Mouse (Mus musculus): ENCODE measurements around the gene Prpf8. TPM values are rescaled to one million over a fixed set of nuclear protein-coding genes. Genes with fewer than 3 reads are reported as not detected.

Prpf8 gene
- polyA plus RNA-seq (2015; fragmentation: Nextera tagmentation; extraction: Ambion mirVana), result 25.8 and 28.0 TPM in 2 replicates

DNA sequence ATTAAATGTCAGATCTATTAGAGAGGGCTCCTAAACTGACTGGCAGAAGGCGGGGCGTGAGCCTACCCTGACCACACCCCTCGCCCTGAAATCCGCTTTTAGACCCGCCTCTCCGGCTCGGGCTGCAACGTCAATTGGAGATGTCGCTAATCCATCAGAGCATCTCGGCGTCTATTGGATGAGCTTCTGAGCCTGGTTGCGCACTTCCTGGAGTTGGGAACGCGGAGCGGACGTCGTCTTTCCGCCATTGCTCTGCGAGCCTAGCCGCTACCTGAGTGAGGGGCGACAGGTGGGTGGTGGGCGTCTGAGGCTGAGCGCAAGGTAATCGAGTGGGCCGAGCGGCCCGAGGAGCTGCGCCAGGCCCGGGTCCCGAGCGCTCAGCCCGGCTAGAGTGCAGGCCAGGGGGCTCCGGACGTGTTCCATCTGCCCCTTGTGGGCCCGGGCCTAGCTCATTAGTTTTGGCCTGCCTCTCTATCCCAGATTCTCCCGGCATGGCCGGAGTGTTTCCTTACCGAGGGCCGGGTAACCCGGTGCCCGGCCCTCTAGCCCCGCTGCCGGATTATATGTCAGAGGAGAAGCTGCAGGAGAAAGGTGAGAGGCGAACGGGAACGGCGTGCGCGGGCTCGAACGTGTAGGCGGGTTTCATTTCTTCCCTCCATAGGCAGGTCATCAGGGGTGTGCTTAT lies at the start of gene Prpf8:
Prpf8 (plus strand) TSS at position 216 of the 685 bp plus-strand sequence.
- Histone ChIP-seq H3K4me1 (replicated peaks) (peaks cover 22% of the 10 kb centered on the region), H3K4me2 (peak within 1 kb of the TSS; percentile 87), H3K27me3 (peaks cover 15% of the 10 kb centered on the region), H3K36me3 (replicated peaks) (peaks cover 37% of the 10 kb centered on the region), H3K9ac (peak within 1 kb of the TSS; percentile 92), H3K4me3 (replicated peaks) (peak within 1 kb of the TSS; percentile 93), H3K9me3 (replicated peaks) (no peaks in the 10 kb centered on the region), H3K27ac (replicated peaks) (peak within 1 kb of the TSS; percentile 81)
- peak; percentile 99 for ATAC-seq (ENCODE audit: insufficient read depth)
- under 1% methylated on average over 52 of the region's 52 CpGs for WGBS (ENCODE audit: insufficient replicate concordance)

GRCm38 (mm10) chr11:75438194-75438593 lies 48.4 kb upstream of the Prpf8 start:
- WGBS (ENCODE audit: insufficient replicate concordance), result 67% methylated on average over 13 of the region's 13 CpGs
- Histone ChIP-seq H3K4me1 (replicated peaks) (peaks cover 22% of the 10 kb centered on the region), H3K27ac (replicated peaks) (peak overlapping the region; percentile 74), H3K27me3 (no peaks in the 10 kb centered on the region), H3K4me3 (replicated peaks) (peak overlapping the region; percentile 43), H3K9me3 (replicated peaks) (0 out of 2 replicates have a peak, but pooled peaks cover 4% of the 10 kb centered on the region), H3K4me2 (peak overlapping the region; percentile 27; the same call in 1 of the 2 replicates), H3K36me3 (replicated peaks) (peaks cover 64% of the 10 kb centered on the region), H3K9ac (0 out of 2 replicates have a peak overlapping the region, but pooled peaks have one; percentile 15)
- no peak for ATAC-seq (ENCODE audit: insufficient read depth)

DNA sequence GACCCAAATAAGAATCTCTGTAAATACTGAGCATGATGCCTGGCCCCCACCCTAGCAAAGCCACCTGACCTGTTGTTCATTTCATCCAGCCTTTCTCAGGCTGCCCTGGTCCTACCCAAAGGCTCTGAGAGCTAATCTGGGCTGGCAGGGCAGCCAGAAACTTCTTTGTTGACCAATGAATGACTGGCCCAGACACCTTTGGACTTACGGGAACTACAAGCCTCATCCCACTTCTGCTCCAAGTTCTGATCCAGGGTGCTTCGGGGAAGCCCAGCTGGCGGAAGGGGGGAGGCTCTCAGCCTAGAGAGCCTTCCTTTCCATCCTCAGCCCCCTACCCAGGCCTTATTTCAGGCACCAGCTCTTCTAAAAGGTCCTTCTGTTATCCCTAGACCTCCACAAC lies 47.8 kb upstream of the Prpf8 start:
- Histone ChIP-seq H3K9me3 (replicated peaks) (0 out of 2 replicates have a peak, but pooled peaks cover 4% of the 10 kb centered on the region), H3K4me3 (replicated peaks) (peak overlapping the region; percentile 43), H3K36me3 (replicated peaks) (peaks cover 65% of the 10 kb centered on the region), H3K9ac (peak overlapping the region; percentile 35), H3K27ac (replicated peaks) (peak overlapping the region; percentile 74), H3K27me3 (no peaks in the 10 kb centered on the region), H3K4me1 (replicated peaks) (peaks cover 22% of the 10 kb centered on the region), H3K4me2 (peak overlapping the region; percentile 10; the same call in 1 of the 2 replicates)
- ATAC-seq (ENCODE audit: insufficient read depth), result 0 out of 2 replicates have a peak, but pooled peaks have one; percentile 3
- 73% methylated on average over 3 of the region's 3 CpGs for WGBS (ENCODE audit: insufficient replicate concordance)

DNA sequence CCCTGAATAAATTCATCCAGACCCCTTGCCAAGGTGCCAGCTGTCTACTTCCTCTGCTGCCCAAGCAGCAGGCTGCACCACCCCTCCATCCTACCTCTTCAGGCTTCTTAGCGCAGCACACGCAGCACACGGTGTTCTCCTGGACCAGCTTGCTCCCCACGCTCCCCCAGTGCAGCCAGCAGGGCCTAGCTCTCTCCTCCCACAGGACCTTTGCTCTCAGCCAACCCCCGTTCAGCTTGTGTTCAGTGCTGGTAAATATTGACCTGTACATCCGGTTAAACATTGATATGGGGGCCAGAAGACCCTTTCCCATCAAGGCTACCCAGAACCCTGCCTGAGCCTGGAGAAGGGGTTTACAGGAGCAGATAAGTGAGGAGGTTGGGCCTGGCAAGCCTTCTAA lies 47.3 kb upstream of the Prpf8 start, which contains the start of gene Serpinf2:
Serpinf2 (minus strand) TSS at position 229 of the 400 bp plus-strand sequence.
- Histone ChIP-seq H3K4me2 (peak within 1 kb of the TSS; percentile 10; the same call in 1 of the 2 replicates), H3K27ac (replicated peaks) (peak within 1 kb of the TSS; percentile 74)
- peak; percentile 63 for ATAC-seq (ENCODE audit: insufficient read depth)

GRCm38 (mm10) chr11:75439951-75440350 lies 46.7 kb upstream of the Prpf8 start:
- H3K9me3 ChIP-seq (replicated peaks), result no peaks in the 10 kb centered on the region
- no peak for ATAC-seq (ENCODE audit: insufficient read depth)
- H3K4me3 ChIP-seq (replicated peaks), result no peak overlapping the region
- no peaks in the 10 kb centered on the region for H3K27me3 ChIP-seq
- no peak overlapping the region for H3K9ac ChIP-seq
- H3K4me2 ChIP-seq, result no peak overlapping the region
- peaks cover 34% of the 10 kb centered on the region for H3K4me1 ChIP-seq (replicated peaks)
- WGBS (ENCODE audit: insufficient replicate concordance), result 64% methylated on average over 3 of the region's 3 CpGs
- peaks cover 67% of the 10 kb centered on the region for H3K36me3 ChIP-seq (replicated peaks)
- H3K27ac ChIP-seq (replicated peaks), result peak overlapping the region; percentile 70

More for the DNA sequence above, 47.3 kb upstream of the Prpf8 start, which contains the start of gene Serpinf2:
- H3K9ac ChIP-seq, result peak within 1 kb of the TSS; percentile 35
- no peaks in the 10 kb centered on the region for H3K27me3 ChIP-seq
- H3K36me3 ChIP-seq (replicated peaks), result peaks cover 66% of the 10 kb centered on the region
- H3K4me1 ChIP-seq (replicated peaks), result peaks cover 28% of the 10 kb centered on the region
- H3K9me3 ChIP-seq (replicated peaks), result 0 out of 2 replicates have a peak, but pooled peaks cover 3% of the 10 kb centered on the region
- 73% methylated on average over 6 of the region's 6 CpGs for WGBS (ENCODE audit: insufficient replicate concordance)
- peak within 1 kb of the TSS; percentile 43 for H3K4me3 ChIP-seq (replicated peaks)

DNA sequence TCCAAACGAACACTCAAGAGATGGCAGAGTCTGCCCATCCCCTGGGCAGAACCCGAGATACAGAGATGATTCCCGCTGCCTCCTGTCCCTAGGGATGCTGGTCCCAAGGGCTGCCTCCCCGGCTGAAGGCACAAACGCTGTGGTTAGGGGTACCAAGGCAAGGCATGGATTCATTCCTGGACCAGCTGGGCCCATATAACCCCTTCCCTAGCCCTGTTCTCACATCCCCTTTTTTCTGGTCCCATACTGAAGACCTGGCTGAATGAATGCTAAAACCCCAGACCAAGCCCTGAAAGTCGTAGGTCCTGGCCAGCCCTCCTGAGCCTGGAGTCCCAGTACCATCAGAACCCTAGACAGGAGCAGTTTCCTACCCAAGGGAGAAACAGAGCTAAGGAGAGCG lies 45.6 kb upstream of the Prpf8 start:
- H3K27ac ChIP-seq (replicated peaks), result no peak overlapping the region; the same call in 1 of the 2 replicates
- WGBS (ENCODE audit: insufficient replicate concordance), result 81% methylated on average over 7 of the region's 7 CpGs
- no peak overlapping the region for H3K4me2 ChIP-seq
- no peak for ATAC-seq (ENCODE audit: insufficient read depth)
- no peak overlapping the region for H3K4me3 ChIP-seq (replicated peaks)
- H3K36me3 ChIP-seq (replicated peaks), result peaks cover 69% of the 10 kb centered on the region
- no peaks in the 10 kb centered on the region for H3K27me3 ChIP-seq
- no peaks in the 10 kb centered on the region for H3K9me3 ChIP-seq (replicated peaks)
- peaks cover 34% of the 10 kb centered on the region for H3K4me1 ChIP-seq (replicated peaks)
- no peak overlapping the region for H3K9ac ChIP-seq

DNA sequence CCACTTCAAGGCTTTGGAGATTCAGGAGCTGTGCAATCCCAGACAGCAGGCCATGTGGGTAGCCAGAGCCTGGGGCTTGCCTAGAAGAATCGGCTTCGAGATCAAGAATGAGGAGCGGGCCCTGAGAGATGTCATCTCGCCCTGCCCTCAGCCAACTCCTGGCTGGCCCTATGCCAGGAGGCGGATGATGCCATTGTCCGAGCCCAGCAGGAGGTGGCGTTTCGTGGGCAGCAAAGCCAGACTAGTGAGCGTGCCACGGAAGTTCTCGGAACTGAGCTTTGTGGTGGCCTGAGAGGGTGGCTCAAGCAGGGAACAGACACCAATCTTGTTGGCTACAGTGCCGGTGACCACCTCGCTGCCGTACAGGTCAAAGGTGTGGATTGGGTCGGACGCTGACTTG lies 45.0 kb upstream of the Prpf8 start:
- no peaks in the 10 kb centered on the region for H3K9me3 ChIP-seq (replicated peaks)
- 89% methylated on average over 16 of the region's 16 CpGs for WGBS (ENCODE audit: insufficient replicate concordance)
- H3K4me1 ChIP-seq (replicated peaks), result peaks cover 29% of the 10 kb centered on the region
- no peak overlapping the region; the same call in 1 of the 2 replicates for H3K27ac ChIP-seq (replicated peaks)
- H3K27me3 ChIP-seq, result no peaks in the 10 kb centered on the region
- no peak overlapping the region for H3K9ac ChIP-seq
- H3K36me3 ChIP-seq (replicated peaks), result peaks cover 68% of the 10 kb centered on the region
- H3K4me3 ChIP-seq (replicated peaks), result no peak overlapping the region
- H3K4me2 ChIP-seq, result no peak overlapping the region
- no peak for ATAC-seq (ENCODE audit: insufficient read depth)

GRCm38 (mm10) chr11:75443711-75444110 lies 42.9 kb upstream of the Prpf8 start:
- no peak overlapping the region for H3K4me2 ChIP-seq
- ATAC-seq (ENCODE audit: insufficient read depth), result peak; percentile 73
- H3K4me1 ChIP-seq (replicated peaks), result peaks cover 46% of the 10 kb centered on the region
- WGBS (ENCODE audit: insufficient replicate concordance), result 85% methylated on average over 8 of the region's 8 CpGs
- H3K9me3 ChIP-seq (replicated peaks), result no peaks in the 10 kb centered on the region
- H3K27ac ChIP-seq (replicated peaks), result peak overlapping the region; percentile 78
- peaks cover 88% of the 10 kb centered on the region for H3K36me3 ChIP-seq (replicated peaks)
- H3K27me3 ChIP-seq, result no peaks in the 10 kb centered on the region
- no peak overlapping the region; the same call in 1 of the 2 replicates for H3K9ac ChIP-seq
- H3K4me3 ChIP-seq (replicated peaks), result no peak overlapping the region

DNA sequence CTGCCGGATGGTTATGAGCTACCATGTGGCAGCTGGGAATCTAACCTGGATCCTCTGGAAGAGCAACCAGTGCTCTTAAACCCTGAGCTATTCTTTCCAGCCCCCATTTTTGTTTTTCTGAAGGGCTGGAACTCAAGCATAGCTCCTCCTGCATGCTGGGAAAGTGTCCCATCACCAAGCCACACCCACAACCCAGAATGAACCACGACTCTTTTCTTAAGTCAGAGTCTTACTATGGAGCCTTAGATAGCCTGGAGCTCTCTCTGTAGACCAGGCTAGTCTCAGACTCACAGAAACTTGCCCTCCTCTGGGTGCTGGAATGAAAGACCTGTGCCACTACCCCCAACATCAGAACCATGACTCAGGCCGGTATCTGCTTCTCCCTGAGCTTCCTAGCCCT lies 38.0 kb upstream of the Prpf8 start:
- Histone ChIP-seq H3K9me3 (replicated peaks) (no peaks in the 10 kb centered on the region), H3K4me1 (replicated peaks) (peaks cover 78% of the 10 kb centered on the region), H3K4me3 (replicated peaks) (peak overlapping the region; percentile 58), H3K36me3 (replicated peaks) (peaks cover 81% of the 10 kb centered on the region), H3K27ac (replicated peaks) (peak overlapping the region; percentile 98), H3K9ac (peak overlapping the region; percentile 75), H3K27me3 (no peaks in the 10 kb centered on the region), H3K4me2 (peak overlapping the region; percentile 98)
- ATAC-seq (ENCODE audit: insufficient read depth), result no peak
- WGBS (ENCODE audit: insufficient replicate concordance), result 39% methylated on average over 3 of the region's 3 CpGs

DNA sequence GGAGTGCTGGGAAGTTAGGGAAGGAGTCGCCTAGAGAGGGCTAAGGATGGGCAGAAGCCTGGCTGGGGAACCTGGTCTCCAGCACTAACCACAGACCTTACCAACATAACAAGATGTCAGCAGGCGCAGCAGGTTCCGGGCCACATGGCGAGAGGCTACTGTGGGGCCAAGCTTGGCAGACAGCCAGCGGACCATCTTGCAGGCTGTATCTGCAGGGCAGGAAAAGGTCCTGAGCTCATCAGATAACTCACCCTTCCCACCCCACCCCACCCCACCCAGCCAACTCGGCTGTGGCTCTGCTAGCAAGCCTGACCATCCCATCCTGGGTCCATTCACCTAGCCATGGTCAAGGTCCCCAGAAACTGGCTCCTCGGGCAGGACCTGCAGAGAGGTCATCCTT lies 36.9 kb upstream of the Prpf8 start:
- Histone ChIP-seq H3K4me3 (replicated peaks) (peak overlapping the region; percentile 58), H3K4me1 (replicated peaks) (peaks cover 79% of the 10 kb centered on the region), H3K9me3 (replicated peaks) (no peaks in the 10 kb centered on the region), H3K27me3 (no peaks in the 10 kb centered on the region), H3K4me2 (peak overlapping the region; percentile 98), H3K9ac (peak overlapping the region; percentile 75), H3K36me3 (replicated peaks) (peaks cover 70% of the 10 kb centered on the region), H3K27ac (replicated peaks) (peak overlapping the region; percentile 98)
- 26% methylated on average over 7 of the region's 7 CpGs for WGBS (ENCODE audit: insufficient replicate concordance)
- peak; percentile 78 for ATAC-seq (ENCODE audit: insufficient read depth)

- WGBS (ENCODE audit: insufficient replicate concordance), result 27% methylated on average over 8 of the region's 8 CpGs
- peak overlapping the region; percentile 75 for H3K9ac ChIP-seq
- peaks cover 83% of the 10 kb centered on the region for H3K4me1 ChIP-seq (replicated peaks)
- H3K36me3 ChIP-seq (replicated peaks), result peaks cover 63% of the 10 kb centered on the region
- no peaks in the 10 kb centered on the region for H3K9me3 ChIP-seq (replicated peaks)
- H3K27ac ChIP-seq (replicated peaks), result peak overlapping the region; percentile 98
- peak overlapping the region; percentile 98 for H3K4me2 ChIP-seq
- no peaks in the 10 kb centered on the region for H3K27me3 ChIP-seq
- ATAC-seq (ENCODE audit: insufficient read depth), result peak; percentile 78
- H3K4me3 ChIP-seq (replicated peaks), result peak overlapping the region; percentile 58
Measured at GRCm38 (mm10) chr11:75450304-75450908, 36.2 kb upstream of the Prpf8 start.
